Mouse (Mus musculus) midbrain, embryonic 10.5 days (tissue): ENCODE measurements at regions not wholly inside any gene's neighbourhood (a gene's known extent, or its start where the extent isn't known, plus 50 kb on each side); places are given as distances from the start of the nearest gene placed in this dataset.

Experiments
- DNase-seq: peaks from one replicate; pipeline ENCODE4 v3.0.0-alpha.2; 2017; ENCODE audit warnings: low spot score
- H3K27ac ChIP-seq: fragments of 300-500 bp; sonication (generic); replicated peaks from 2 replicates; pipeline ENCODE4 v1.5.1; 2016; ENCODE audit warnings: mild to moderate bottlenecking
- H3K27me3 ChIP-seq: fragments of 300-500 bp; sonication (generic); 2 replicates; pipeline ENCODE4 v1.6.1; 2016; ENCODE audit warnings: low read depth, mild to moderate bottlenecking; ENCODE audit not compliant: poor library complexity, severe bottlenecking
- H3K36me3 ChIP-seq: fragments of 300-500 bp; sonication (generic); 2 replicates; pipeline ENCODE4 v1.6.1; 2016; ENCODE audit warnings: mild to moderate bottlenecking, moderate library complexity
- H3K4me1 ChIP-seq: fragments of 300-500 bp; sonication (generic); 2 replicates; pipeline ENCODE4 v1.6.1; 2016
- H3K4me3 ChIP-seq: fragments of 300-500 bp; sonication (generic); 2 replicates; pipeline ENCODE4 v1.5.1; 2016; ENCODE audit warnings: mild to moderate bottlenecking, moderate library complexity
- H3K9me3 ChIP-seq: fragments of 300-500 bp; sonication (generic); replicated peaks from 2 replicates; pipeline ENCODE4 v1.6.1; 2016; ENCODE audit warnings: mild to moderate bottlenecking
- WGBS: fragments of 180-500 bp; shearing (Covaris S2); methylation state at CpG from one replicate; pipeline ENCODE4 v1.1.7; 2016; 5-methylcytosine and 5-hydroxymethylcytosine counted together

- WGBS, result 95% methylated on average over 1 of the region's 1 CpGs
Measured at GRCm38 (mm10) chr16:88412287-88412686, 94.5 kb downstream of the Cldn17 start.

GRCm38 (mm10) chr16:88408144-88408543 lies 98.6 kb downstream of the Cldn17 start:
- no peak overlapping the region for H3K4me3 ChIP-seq
- no peak overlapping the region for H3K27ac ChIP-seq
- H3K36me3 ChIP-seq, result no peaks in the 10 kb centered on the region
- no peak for DNase-seq
- no peaks in the 10 kb centered on the region for H3K9me3 ChIP-seq
- no peaks in the 10 kb centered on the region for H3K27me3 ChIP-seq
- no peaks in the 10 kb centered on the region for H3K4me1 ChIP-seq

More at GRCm38 (mm10) chr16:88412287-88412686, 94.5 kb downstream of the Cldn17 start:
- Histone ChIP-seq H3K4me3 (no peak overlapping the region), H3K36me3 (no peaks in the 10 kb centered on the region), H3K27me3 (no peaks in the 10 kb centered on the region), H3K9me3 (no peaks in the 10 kb centered on the region), H3K4me1 (no peaks in the 10 kb centered on the region), H3K27ac (no peak overlapping the region)
- DNase-seq, result no peak

- DNase-seq, result no peak
- Histone ChIP-seq H3K4me3 (no peak overlapping the region), H3K4me1 (no peaks in the 10 kb centered on the region), H3K9me3 (no peaks in the 10 kb centered on the region), H3K27ac (no peak overlapping the region), H3K36me3 (no peaks in the 10 kb centered on the region), H3K27me3 (no peaks in the 10 kb centered on the region)
- WGBS, result 93% methylated on average over 4 of the region's 4 CpGs
Measured at GRCm38 (mm10) chr16:88404331-88404730, 102.4 kb downstream of the Cldn17 start.

GRCm38 (mm10) chr16:88399881-88400280 lies 106.9 kb downstream of the Cldn17 start:
- Histone ChIP-seq H3K27me3 (no peaks in the 10 kb centered on the region), H3K9me3 (no peaks in the 10 kb centered on the region), H3K36me3 (no peaks in the 10 kb centered on the region), H3K27ac (no peak overlapping the region), H3K4me3 (no peak overlapping the region), H3K4me1 (no peaks in the 10 kb centered on the region)
- no peak for DNase-seq
- 76% methylated on average over 3 of the region's 3 CpGs for WGBS

GRCm38 (mm10) chr16:88392764-88393163 lies 102.7 kb upstream of the Grik1 start:
- H3K4me3 ChIP-seq, result no peak overlapping the region
- no peaks in the 10 kb centered on the region for H3K9me3 ChIP-seq
- no peak for DNase-seq
- H3K27ac ChIP-seq, result no peak overlapping the region
- H3K36me3 ChIP-seq, result no peaks in the 10 kb centered on the region
- no peaks in the 10 kb centered on the region for H3K27me3 ChIP-seq
- H3K4me1 ChIP-seq, result no peaks in the 10 kb centered on the region
- 45% methylated on average over 1 of the region's 1 CpGs for whole genome bisulfite sequencing

GRCm38 (mm10) chr16:88381605-88382279 lies 91.7 kb upstream of the Grik1 start:
- Histone ChIP-seq H3K36me3 (no peaks in the 10 kb centered on the region), H3K4me3 (no peak overlapping the region), H3K27ac (peak overlapping the region; percentile 43), H3K9me3 (no peaks in the 10 kb centered on the region), H3K27me3 (no peaks in the 10 kb centered on the region), H3K4me1 (peaks cover 21% of the 10 kb centered on the region)
- DNase-seq, result peak; percentile 25
- WGBS, result 5% methylated on average over 2 of the region's 2 CpGs

- Histone ChIP-seq H3K27ac (no peak overlapping the region), H3K36me3 (no peaks in the 10 kb centered on the region), H3K4me1 (peaks cover 9% of the 10 kb centered on the region; the same call in 1 of the 2 replicates), H3K9me3 (no peaks in the 10 kb centered on the region), H3K27me3 (no peaks in the 10 kb centered on the region), H3K4me3 (no peak overlapping the region)
- no peak for DNase-seq
- 91% methylated on average over 5 of the region's 5 CpGs for WGBS
Measured at GRCm38 (mm10) chr16:88375622-88376021, 85.6 kb upstream of the Grik1 start.

GRCm38 (mm10) chr16:88374612-88375011 lies 84.5 kb upstream of the Grik1 start:
- WGBS, result 60% methylated on average over 2 of the region's 2 CpGs

GRCm38 (mm10) chr16:88372034-88372433 lies 82.0 kb upstream of the Grik1 start:
- Histone ChIP-seq H3K36me3 (no peaks in the 10 kb centered on the region), H3K27me3 (no peaks in the 10 kb centered on the region), H3K9me3 (no peaks in the 10 kb centered on the region), H3K4me3 (no peak overlapping the region), H3K4me1 (peaks cover 8% of the 10 kb centered on the region), H3K27ac (no peak overlapping the region)
- peak; percentile 33 for DNase-seq
- WGBS, result 33% methylated on average over 7 of the region's 7 CpGs

More at GRCm38 (mm10) chr16:88374612-88375011, 84.5 kb upstream of the Grik1 start:
- DNase-seq, result no peak
- Histone ChIP-seq H3K27ac (no peak overlapping the region), H3K27me3 (no peaks in the 10 kb centered on the region), H3K4me1 (peaks cover 4% of the 10 kb centered on the region; the same call in 1 of the 2 replicates), H3K9me3 (no peaks in the 10 kb centered on the region), H3K4me3 (no peak overlapping the region), H3K36me3 (no peaks in the 10 kb centered on the region)

GRCm38 (mm10) chr16:88368146-88368545 lies 78.1 kb upstream of the Grik1 start:
- H3K4me3 ChIP-seq, result no peak overlapping the region
- 61% methylated on average over 6 of the region's 6 CpGs for WGBS

GRCm38 (mm10) chr16:88367162-88367561 lies 77.1 kb upstream of the Grik1 start:
- Histone ChIP-seq H3K4me3 (no peak overlapping the region), H3K4me1 (peaks cover 4% of the 10 kb centered on the region; the same call in 1 of the 2 replicates), H3K27me3 (no peaks in the 10 kb centered on the region), H3K27ac (no peak overlapping the region), H3K36me3 (no peaks in the 10 kb centered on the region), H3K9me3 (no peaks in the 10 kb centered on the region)
- no peak for DNase-seq
- WGBS, result 90% methylated on average over 1 of the region's 1 CpGs

More at GRCm38 (mm10) chr16:88368146-88368545, 78.1 kb upstream of the Grik1 start:
- Histone ChIP-seq H3K27ac (no peak overlapping the region), H3K36me3 (no peaks in the 10 kb centered on the region), H3K27me3 (no peaks in the 10 kb centered on the region), H3K9me3 (no peaks in the 10 kb centered on the region), H3K4me1 (peaks cover 4% of the 10 kb centered on the region; the same call in 1 of the 2 replicates)
- no peak for DNase-seq

- Histone ChIP-seq H3K9me3 (no peaks in the 10 kb centered on the region), H3K36me3 (no peaks in the 10 kb centered on the region), H3K27me3 (no peaks in the 10 kb centered on the region), H3K4me3 (no peak overlapping the region), H3K27ac (no peak overlapping the region), H3K4me1 (0 out of 2 replicates have a peak, but pooled peaks cover 3% of the 10 kb centered on the region)
- no peak for DNase-seq
- WGBS, result 45% methylated on average over 2 of the region's 2 CpGs
Measured at GRCm38 (mm10) chr16:88360081-88360480, 70.0 kb upstream of the Grik1 start.
